Mouse (Mus musculus) liver, embryonic 14.5 days (tissue): ENCODE results near the gene Hat1. TPM values are rescaled to one million over a fixed set of nuclear protein-coding genes. Genes with fewer than 3 reads are reported as not detected.
A peak's percentile ranks its signal among the peaks of the same experiment; 100 is the strongest.

Experiments
- ATAC-seq: fragments of 200-750 bp; cut with Nextera tagmentation; 2 replicates; pipeline ENCODE4 v1.8.0; 2017; ENCODE audit warnings: moderate number of reproducible peaks, mild to moderate bottlenecking, moderate library complexity; ENCODE audit not compliant: insufficient read depth
- DNase-seq, 3 experiments: peaks; one replicate each; pipeline ENCODE4 v3.0.0-alpha.2; 2012 to 2013; ENCODE audit warnings: low read depth in 3 of 3, low spot score in 3 of 3
- H3K27ac ChIP-seq: fragments of 300-500 bp; sonication (generic); 2 replicates; pipeline ENCODE4 v1.5.1; 2014; ENCODE audit warnings: moderate library complexity, mild to moderate bottlenecking, control low read depth, inconsistent platforms
- H3K27me3 ChIP-seq: fragments of 300-500 bp; sonication (generic); 2 replicates; pipeline ENCODE4 v1.6.1; 2014; ENCODE audit warnings: mild to moderate bottlenecking, low read length, moderate library complexity; ENCODE audit not compliant: control insufficient read depth, insufficient read depth
- H3K36me3 ChIP-seq: fragments of 300-500 bp; sonication (generic); replicated peaks from 2 replicates; pipeline ENCODE4 v1.6.1; 2014; ENCODE audit warnings: low read depth; ENCODE audit not compliant: control insufficient read depth, insufficient read depth
- H3K4me1 ChIP-seq, 2 experiments: fragments of 200-500 bp in 1 of 2; fragments of 300-500 bp in 1 of 2; sonication (generic) in 1 of 2; replicated peaks; 2 replicates each; pipeline ENCODE4 v1.6.1; 2012 to 2014; ENCODE audit warnings: antibody characterized with exemption in 1 of 2, inconsistent platforms in 1 of 2, low read length in 1 of 2; ENCODE audit not compliant: control insufficient read depth in 2 of 2, insufficient read depth in 2 of 2
- H3K4me2 ChIP-seq: fragments of 300-500 bp; sonication (generic); 2 replicates; pipeline ENCODE4 v1.6.1; 2014; ENCODE audit warnings: low read depth, mild to moderate bottlenecking, control low read depth, moderate library complexity
- H3K4me3 ChIP-seq, 2 experiments: fragments of 200-500 bp in 1 of 2; fragments of 300-500 bp in 1 of 2; sonication (generic) in 1 of 2; 2 replicates each; pipeline ENCODE4 v1.5.1; 2012 to 2014; ENCODE audit warnings: low read depth in 2 of 2, low read length in 2 of 2, mild to moderate bottlenecking in 2 of 2, control low read depth in 1 of 2, inconsistent platforms in 1 of 2, moderate library complexity in 1 of 2; ENCODE audit not compliant: insufficient read depth in 1 of 2
- H3K9ac ChIP-seq: fragments of 300-500 bp; sonication (generic); replicated peaks from 2 replicates; pipeline ENCODE4 v1.6.1; 2014; ENCODE audit warnings: mild to moderate bottlenecking, control low read depth, moderate library complexity
- H3K9me3 ChIP-seq: fragments of 300-500 bp; sonication (generic); 2 replicates; pipeline ENCODE4 v1.6.1; 2016; ENCODE audit warnings: low read length, mixed read lengths; ENCODE audit not compliant: control insufficient read depth
- CTCF ChIP-seq: IDR thresholded peaks from 2 replicates; pipeline ENCODE4 v1.5.1; 2016; ENCODE audit warnings: antibody characterized with exemption, low read depth, control low read depth
- EP300 ChIP-seq: IDR thresholded peaks from 2 replicates; pipeline ENCODE4 v1.6.1; 2016; ENCODE audit warnings: antibody characterized with exemption, low read depth
- WGBS: fragments of 180-500 bp; shearing (Covaris S2); extraction: QIAGEN DNeasy Blood & Tissue Kit; methylation state at CpG from one replicate; pipeline ENCODE4 v1.1.7; 2014; ENCODE audit not compliant: insufficient replicate concordance; 5-methylcytosine and 5-hydroxymethylcytosine counted together
- polyA plus RNA-seq, 2 experiments: library from polyadenylated mRNA; depleted of rRNA in 1 of 2; stranded (reverse) in 1 of 2; unstranded in 1 of 2; fragments of >200 nt; fragmentation: Nextera tagmentation in 1 of 2; extraction: Ambion mirVana in 1 of 2; gene quantifications; 2 replicates each; pipeline versions ENCODE4 v1.2.1 to v1.2.3; 2012 to 2014

Hat1 gene
- polyA plus RNA-seq, 2 experiments, result 69.4 to 120 TPM

GRCm38 (mm10) chr2:71466103-71466502, 77.3 kb downstream of the Hat1 start:
- Histone ChIP-seq H3K9me3 (no peaks in the 10 kb centered on the region), H3K4me2 (no peak overlapping the region), H3K9ac (no peak overlapping the region), H3K4me1 (peaks cover 24 to 39% of the 10 kb centered on the region in 2 experiments), H3K27me3 (no peaks in the 10 kb centered on the region), H3K27ac (no peak overlapping the region), H3K4me3 (no peak overlapping the region), H3K36me3 (no peaks in the 10 kb centered on the region)
- WGBS, result 50% methylated on average over 6 of the region's 6 CpGs
- no peak for DNase-seq
- no peak for ATAC-seq
- TF ChIP-seq EP300 (no peak), CTCF (no peak)

GRCm38 (mm10) chr2:71466861-71467450, 78.2 kb downstream of the Hat1 start:
- Histone ChIP-seq H3K4me1 (peaks cover 23 to 40% of the 10 kb centered on the region in 2 experiments), H3K36me3 (no peaks in the 10 kb centered on the region), H3K4me2 (no peak overlapping the region), H3K9ac (no peak overlapping the region), H3K9me3 (no peaks in the 10 kb centered on the region), H3K27me3 (no peaks in the 10 kb centered on the region), H3K4me3 (no peak overlapping the region), H3K27ac (no peak overlapping the region)
- no peak for TF ChIP-seq CTCF
- no peak for TF ChIP-seq EP300
- ATAC-seq, result no peak
- WGBS, result 80% methylated on average over 11 of the region's 11 CpGs
- no peak for DNase-seq

- Histone ChIP-seq H3K9me3 (no peaks in the 10 kb centered on the region), H3K4me3 (no peak overlapping the region), H3K27me3 (no peaks in the 10 kb centered on the region), H3K36me3 (no peaks in the 10 kb centered on the region), H3K4me2 (no peak overlapping the region), H3K4me1 (peaks cover 5 to 14% of the 10 kb centered on the region in 2 experiments), H3K9ac (no peak overlapping the region), H3K27ac (no peak overlapping the region)
- no peak for DNase-seq
- no peak for TF ChIP-seq EP300
- TF ChIP-seq CTCF, result no peak
- WGBS, result 49% methylated on average over 6 of the region's 6 CpGs
- peak; percentile 69 for ATAC-seq
Measured at GRCm38 (mm10) chr2:71471094-71471493, 82.3 kb downstream of the Hat1 start.

GRCm38 (mm10) chr2:71473830-71474229, 85.1 kb downstream of the Hat1 start:
- Histone ChIP-seq H3K27me3 (no peaks in the 10 kb centered on the region), H3K4me3 (no peak overlapping the region), H3K9ac (no peak overlapping the region), H3K4me2 (no peak overlapping the region), H3K4me1 (peaks cover 5 to 10% of the 10 kb centered on the region in 2 experiments), H3K27ac (no peak overlapping the region), H3K36me3 (no peaks in the 10 kb centered on the region), H3K9me3 (peaks cover 2% of the 10 kb centered on the region; the same call in 1 of the 2 replicates)
- DNase-seq (no peak), ATAC-seq (no peak)
- 72% methylated on average over 7 of the region's 7 CpGs for WGBS
- TF ChIP-seq CTCF (no peak), EP300 (no peak)

GRCm38 (mm10) chr2:71474345-71474744, 85.6 kb downstream of the Hat1 start:
- Histone ChIP-seq H3K27ac (no peak overlapping the region), H3K9me3 (peaks cover 2% of the 10 kb centered on the region; the same call in 1 of the 2 replicates), H3K4me3 (no peak overlapping the region), H3K36me3 (no peaks in the 10 kb centered on the region), H3K4me2 (no peak overlapping the region), H3K4me1 (peaks cover 5 to 10% of the 10 kb centered on the region in 2 experiments), H3K9ac (no peak overlapping the region), H3K27me3 (no peaks in the 10 kb centered on the region)
- no peak for ATAC-seq
- DNase-seq, result no peak
- WGBS, result 56% methylated on average over 7 of the region's 7 CpGs
- TF ChIP-seq EP300 (no peak), CTCF (no peak)
